10 mouse cellular contexts compared by ENCODE assay signal in the genomic region with DNA sequence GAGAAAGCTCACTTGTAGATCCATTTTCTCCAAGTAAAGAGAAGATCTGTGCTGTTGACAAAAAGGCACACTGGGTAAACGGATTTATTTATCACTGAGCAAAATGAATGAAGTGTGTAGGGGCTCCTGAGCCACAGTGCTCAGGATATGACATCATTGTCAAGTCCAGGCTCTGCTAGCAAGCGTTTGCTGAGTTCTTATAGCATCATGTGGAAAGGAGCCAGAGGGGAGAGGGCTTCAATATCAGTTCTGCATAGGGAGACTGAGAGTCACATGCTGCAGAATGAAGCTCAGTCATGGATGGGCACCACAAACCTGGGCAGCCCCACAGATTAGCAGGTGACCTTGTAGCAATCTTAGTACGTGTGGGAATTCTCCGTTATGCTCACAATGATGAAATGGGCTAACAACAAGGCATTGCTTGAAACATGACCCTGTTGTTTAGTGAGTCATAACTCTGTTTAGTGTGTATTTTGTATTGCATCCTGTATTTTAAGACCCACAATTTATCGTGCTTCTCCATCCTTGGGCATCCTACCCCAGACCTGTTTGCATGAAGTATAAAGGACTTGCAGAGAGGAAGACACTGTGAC.
DNase-seq lines count a peak whose midpoint lies in the region; ATAC-seq and TF ChIP-seq lines count a peak whose summit lies in the region.
"Had no signal": no experiment of that assay in that cellular context is flagged by ENCODE, and none has a peak within 500 bp of the region (broad histone marks: within the 10 kb centered on the region; RNA-seq: fewer than 3 reads in every experiment).

No protein-coding gene starts in this region.

- no peaks in the 10 kb centered on the region for H3K79me2 ChIP-seq in macrophage (ENCODE audit: inconsistent target)

- peaks cover 11 to 12% of the 10 kb centered on the region in 2 experiments; a peak in 3 of 4 replicates for H3K4me1 ChIP-seq in heart, embryonic 14.5 days (ENCODE audit: control insufficient read depth in 2 of 2, insufficient read depth in 2 of 2, low read length in 2 of 2)
- peaks cover 12% of the 10 kb centered on the region; the same call in 1 of the 2 replicates for H3K4me1 ChIP-seq in forebrain, embryonic 11.5 days (replicated peaks; ENCODE audit: control insufficient read depth, insufficient read depth, low read length)

- no peak for ATAC-seq in heart, embryonic 14.5 days (ENCODE audit: insufficient number of reproducible peaks, insufficient read depth, low FRiP score, low read depth)
- ATAC-seq in forebrain, embryonic 11.5 days (replicated peaks; ENCODE audit: low FRiP score): peak; percentile 69

- H3K4me3 ChIP-seq in heart, embryonic 14.5 days (ENCODE audit: control insufficient read depth in 1 of 2, insufficient read depth in 1 of 2, low read depth in 1 of 2, low read length in 2 of 2): no peak overlapping the region
- H3K4me3 ChIP-seq in forebrain, embryonic 11.5 days (ENCODE audit: low read depth, low read length): no peak overlapping the region
- no peak overlapping the region for H3K4me3 ChIP-seq in macrophage (ENCODE audit: inconsistent target)
- H3K4me3 ChIP-seq in left cerebral cortex, adult 2 months: no peak overlapping the region

- TF ChIP-seq CTCF in left cerebral cortex, adult 2 months (IDR thresholded peaks at IDR 0.05): no peak

- H3K4me2 ChIP-seq in heart, embryonic 14.5 days (ENCODE audit: low read length): no peak overlapping the region
- no peak overlapping the region for H3K4me2 ChIP-seq in forebrain, embryonic 11.5 days (ENCODE audit: low read depth, low read length, severe bottlenecking)

- no peak for DNase-seq in heart, adult 8-10 months (ENCODE audit: low spot score)
- DNase-seq in 416B (ENCODE audit: low read depth): peak; percentile 36
- no peak for DNase-seq in forebrain, embryonic 11.5 days (ENCODE audit: low spot score)
- DNase-seq in left cerebral cortex, adult 2 months (ENCODE audit: extremely low spot score in 1 of 2, low spot score in 2 of 2): no peak
- DNase-seq in thymus, postnatal 25 days: no peak
- no peak for DNase-seq in testis, postnatal 14 days (ENCODE audit: low spot score)
- DNase-seq: liver; spleen, adult 18-20 months had no signal

- H3K27me3 ChIP-seq in heart, embryonic 14.5 days (ENCODE audit: control insufficient read depth, insufficient read depth, low read length): no peaks in the 10 kb centered on the region
- H3K27me3 ChIP-seq in forebrain, embryonic 11.5 days (ENCODE audit: control insufficient read depth, insufficient read depth, low read length): no peaks in the 10 kb centered on the region

- intact Hi-C loops in left cerebral cortex, adult 2 months (cut with DNase I): no loop called here

- 51% methylated on average over 5 of the region's 5 CpGs for WGBS in heart, embryonic 14.5 days
- whole genome bisulfite sequencing in forebrain, embryonic 11.5 days: 52% methylated on average over 5 of the region's 5 CpGs
- WGBS in macrophage (ENCODE audit: missing documents): 77% methylated on average over 5 of the region's 5 CpGs

- no peaks in the 10 kb centered on the region for H3K36me3 ChIP-seq in heart, embryonic 14.5 days (ENCODE audit: control insufficient read depth, insufficient read depth, low read length)
- H3K36me3 ChIP-seq in forebrain, embryonic 11.5 days (ENCODE audit: control insufficient read depth, insufficient read depth, low read length): no peaks in the 10 kb centered on the region
- H3K36me3 ChIP-seq in macrophage (ENCODE audit: inconsistent target): no peaks in the 10 kb centered on the region

- H3K9me3 ChIP-seq in heart, embryonic 14.5 days (ENCODE audit: control insufficient read depth, low read length): no peaks in the 10 kb centered on the region
- no peaks in the 10 kb centered on the region for H3K9me3 ChIP-seq in forebrain, embryonic 11.5 days (ENCODE audit: control insufficient read depth, low read length)

- H3K27ac ChIP-seq in heart, embryonic 14.5 days (replicated peaks in 1 of 2; ENCODE audit: control insufficient read depth in 1 of 2, insufficient read depth in 1 of 2, low read depth in 2 of 2, low read length in 2 of 2): peak overlapping the region; percentile 39 to 74
- H3K27ac ChIP-seq in forebrain, embryonic 11.5 days (ENCODE audit: low read depth, low read length): peak overlapping the region; percentile 68
- peak overlapping the region; percentile 73 for H3K27ac ChIP-seq in macrophage
- no peak overlapping the region for H3K27ac ChIP-seq in left cerebral cortex, adult 2 months

- H3K9ac ChIP-seq in heart, embryonic 14.5 days (ENCODE audit: low read length): no peak overlapping the region
- H3K9ac ChIP-seq in forebrain, embryonic 11.5 days (ENCODE audit: low read length): peak overlapping the region; percentile 1; the same call in 1 of the 2 replicates
